Mouse (Mus musculus) mesoderm, embryonic 11.5 days (tissue): Measurements from ENCODE around the gene Acer3.

Source experiments
- DNase-seq: peaks from one replicate; pipeline ENCODE4 v3.0.0-alpha.2; 2012; ENCODE audit warnings: low read depth, low spot score

The Acer3 gene

GRCm38 (mm10) chr7:98333507-98333906 is 12.5 kb upstream of the Acer3 start:
- DNase-seq: no peak

GRCm38 (mm10) chr7:98332678-98333397 is 11.8 kb upstream of the Acer3 start:
- no peak for DNase-seq

DNA sequence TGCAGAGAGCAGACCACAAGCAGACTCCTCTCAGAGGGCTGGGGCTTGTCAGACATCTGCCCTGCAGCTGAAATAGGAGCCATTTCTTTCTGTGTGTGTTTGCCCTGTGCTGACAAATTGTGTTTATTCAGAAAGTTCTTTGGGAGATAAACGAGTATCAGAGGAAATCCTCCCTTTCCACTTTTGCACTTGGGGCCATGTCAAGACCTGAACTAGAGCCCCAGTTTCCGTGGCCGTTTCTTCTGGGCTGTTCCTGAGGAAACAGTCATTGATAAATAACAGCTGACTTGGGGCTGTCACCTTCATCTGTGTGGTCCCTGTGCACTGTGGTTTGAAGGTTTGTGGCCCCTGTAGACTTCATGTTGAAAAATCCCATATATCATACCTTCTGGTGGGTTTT is 10.9 kb upstream of the Acer3 start:
- DNase-seq: no peak

GRCm38 (mm10) chr7:98330375-98331002 is 9.5 kb upstream of the Acer3 start:
- DNase-seq: no peak

DNA sequence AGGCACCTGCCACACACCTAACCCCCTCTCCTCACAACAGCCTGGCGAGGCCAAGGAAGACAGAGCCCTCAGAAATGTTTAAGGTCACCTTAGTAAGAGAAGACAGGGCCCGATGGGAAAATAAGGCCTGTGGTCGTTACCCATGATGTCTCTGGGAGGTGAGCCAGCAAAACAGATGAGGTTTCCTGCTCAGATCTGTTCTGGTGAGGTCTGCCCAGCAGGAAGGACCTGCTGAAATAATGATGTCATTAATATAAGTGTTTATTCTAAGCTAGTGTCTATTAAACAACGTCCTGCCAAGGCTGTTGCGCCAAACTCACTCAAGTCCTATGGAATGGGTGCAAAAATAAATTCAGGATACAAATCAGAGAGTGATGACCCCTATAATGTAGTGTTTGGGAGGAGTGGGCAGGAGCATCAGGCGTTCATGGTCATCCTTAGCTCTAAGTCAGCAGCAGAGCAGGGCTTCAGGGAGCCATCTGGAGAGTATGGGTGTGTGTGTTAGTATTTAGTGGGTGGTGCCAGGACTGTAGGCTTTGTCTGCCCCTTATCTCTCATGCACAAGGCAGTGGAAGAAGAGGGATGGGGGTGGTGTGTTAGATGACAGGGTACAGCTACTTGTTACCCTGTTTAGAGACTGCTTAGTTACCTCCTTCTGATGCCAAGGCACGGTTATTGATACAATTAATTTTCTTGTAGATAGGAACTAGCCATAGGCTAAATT is 8.8 kb upstream of the Acer3 start:
- DNase-seq: no peak

DNA sequence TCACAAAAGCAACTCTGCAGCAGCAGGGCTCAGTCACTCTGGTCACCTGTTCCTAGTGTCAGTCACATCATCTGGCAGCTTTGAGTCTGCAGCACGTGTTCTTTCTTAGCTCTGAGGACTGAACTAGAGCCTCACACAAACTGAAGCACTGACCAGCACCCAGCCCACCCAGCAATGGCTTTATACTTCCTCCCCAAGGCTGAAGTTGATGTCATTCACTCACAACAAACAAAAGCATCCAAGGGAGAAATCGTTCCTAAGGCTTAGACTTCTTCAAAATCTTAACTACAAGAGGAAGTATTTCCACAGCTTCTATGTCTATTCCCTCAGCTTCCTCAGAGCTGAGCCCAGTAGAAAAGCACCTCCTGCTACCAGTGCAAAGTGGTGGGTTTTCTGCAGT is 7.3 kb upstream of the Acer3 start:
- no peak for DNase-seq

- DNase-seq: no peak
These were observed 5.0 kb upstream of the Acer3 start for GRCm38 (mm10) chr7:98326051-98326450.

DNA sequence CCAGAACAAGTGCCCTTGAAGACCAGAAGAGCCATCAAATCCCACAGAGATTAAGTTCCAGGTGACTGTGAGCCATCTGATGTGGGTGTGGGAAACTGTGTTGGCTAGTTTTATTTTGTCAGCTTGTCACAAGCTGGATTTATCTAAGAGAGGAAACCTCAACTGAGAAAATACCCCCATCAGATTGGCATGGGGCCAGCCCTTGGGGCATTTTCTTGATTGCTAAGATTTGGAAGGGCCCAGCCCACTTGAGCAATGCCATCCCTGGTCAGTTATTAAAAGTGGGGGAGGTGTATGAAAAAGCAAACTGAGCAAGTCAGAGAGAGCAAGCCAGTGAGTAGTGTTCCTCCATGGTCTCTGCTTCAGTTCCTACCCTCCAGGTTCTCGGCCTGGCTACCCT is 3.2 kb upstream of the Acer3 start:
- no peak for DNase-seq

GRCm38 (mm10) chr7:98323288-98324019 is 2.4 kb upstream of the Acer3 start:
- no peak for DNase-seq

- no peak for DNase-seq
These were observed 1.4 kb upstream of the Acer3 start for GRCm38 (mm10) chr7:98322415-98322814.

GRCm38 (mm10) chr7:98320006-98320556 is 927 bp downstream of the Acer3 start:
- DNase-seq: no peak

DNA sequence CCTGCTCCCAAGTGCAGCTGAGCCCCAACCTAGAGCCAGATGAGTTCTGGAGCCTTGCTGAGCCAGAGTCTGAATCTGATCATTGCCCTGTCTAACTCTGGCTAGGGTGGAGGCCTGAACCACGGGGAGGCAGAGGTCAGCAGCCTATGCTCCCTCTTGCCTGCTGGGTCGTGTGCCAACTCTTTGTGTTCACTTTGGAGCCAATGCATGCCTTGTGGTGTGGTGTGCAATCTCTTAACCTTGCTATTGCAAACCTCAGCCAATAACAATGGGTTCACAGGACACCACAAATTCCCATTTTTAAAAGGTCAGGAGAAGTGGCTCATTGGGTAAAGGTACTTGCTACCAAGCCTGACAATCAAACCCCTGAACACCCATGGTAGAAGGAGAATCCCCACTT is 4.4 kb downstream of the Acer3 start:
- no peak for DNase-seq

DNA sequence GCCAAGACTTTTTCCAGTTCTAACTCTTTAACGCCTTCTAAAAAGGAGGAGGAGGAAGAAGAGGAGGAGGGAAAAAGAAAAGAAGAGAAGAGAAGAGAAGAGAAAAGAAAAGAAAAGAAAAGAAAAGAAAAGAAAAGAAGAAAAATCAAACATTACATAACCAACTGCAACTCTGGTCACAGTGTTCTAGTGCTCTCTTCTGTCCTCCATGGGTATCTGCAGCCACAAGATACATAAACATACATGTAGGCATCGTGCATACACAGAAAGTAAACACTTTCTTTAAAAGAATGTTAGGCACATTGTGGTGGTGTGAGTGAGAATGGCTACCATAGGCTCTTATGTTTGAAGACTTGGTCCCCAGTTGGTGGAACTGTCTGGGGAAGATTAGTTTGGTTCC is 5.9 kb downstream of the Acer3 start:
- DNase-seq: no peak

DNA sequence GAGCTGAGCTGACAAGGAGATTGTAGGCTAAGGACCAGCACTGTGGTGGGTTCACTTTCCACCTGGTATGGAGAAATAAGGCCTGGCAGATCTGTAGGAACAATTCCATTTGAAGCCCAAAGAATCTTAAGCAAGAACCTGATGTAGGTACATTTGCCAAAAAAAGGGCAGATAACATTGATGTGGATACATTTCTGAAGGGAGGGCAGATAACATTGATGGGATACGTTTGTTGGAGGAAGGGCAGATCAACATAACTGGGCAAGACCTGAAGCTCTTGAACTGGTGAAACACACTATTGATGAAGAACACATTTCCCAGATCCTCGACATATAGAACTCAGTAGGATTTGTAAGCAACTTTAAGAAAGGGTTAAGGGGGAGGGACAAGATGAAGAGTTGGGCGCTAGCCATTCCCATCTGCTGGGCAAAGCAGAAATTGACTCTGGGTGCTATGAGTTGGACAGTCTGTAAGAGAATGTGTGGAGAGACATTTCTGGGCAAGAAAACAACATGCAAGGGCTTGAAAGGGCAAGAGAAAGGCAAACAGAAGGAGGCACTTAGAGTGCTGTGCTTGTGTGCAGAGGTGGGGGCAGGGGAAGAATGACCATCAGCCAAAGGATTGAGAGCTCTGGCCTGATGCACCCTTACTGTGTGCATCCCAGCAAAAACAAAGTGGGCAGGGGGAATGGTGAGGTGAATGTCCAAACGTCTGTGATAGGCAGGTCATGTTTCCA is 8.7 kb downstream of the Acer3 start:
- DNase-seq: no peak

DNA sequence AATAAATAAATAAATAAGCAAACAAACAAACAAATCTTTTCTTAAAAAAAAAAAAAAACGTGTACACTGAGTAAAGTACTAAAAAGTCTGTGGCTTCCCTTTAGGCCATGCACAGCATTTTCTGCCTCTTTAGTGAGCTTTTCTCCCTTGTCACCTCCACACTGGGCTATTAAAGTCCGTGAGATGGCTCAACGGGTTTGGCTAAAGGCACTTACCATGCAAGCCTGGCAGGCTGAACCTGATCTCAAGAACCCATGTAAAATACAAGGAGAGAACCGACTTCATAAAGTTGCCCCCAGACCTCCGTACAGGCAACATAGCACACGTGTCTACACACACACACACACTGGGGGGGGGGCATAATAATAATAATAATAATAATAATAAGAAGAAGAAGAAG is 10.7 kb downstream of the Acer3 start:
- no peak for DNase-seq

- peak; percentile 93 for DNase-seq
These were observed 11.6 kb downstream of the Acer3 start for GRCm38 (mm10) chr7:98309219-98310030.

GRCm38 (mm10) chr7:98308607-98309218 is 12.3 kb downstream of the Acer3 start:
- no peak for DNase-seq

GRCm38 (mm10) chr7:98307921-98308606 is 12.9 kb downstream of the Acer3 start:
- DNase-seq: no peak

DNA sequence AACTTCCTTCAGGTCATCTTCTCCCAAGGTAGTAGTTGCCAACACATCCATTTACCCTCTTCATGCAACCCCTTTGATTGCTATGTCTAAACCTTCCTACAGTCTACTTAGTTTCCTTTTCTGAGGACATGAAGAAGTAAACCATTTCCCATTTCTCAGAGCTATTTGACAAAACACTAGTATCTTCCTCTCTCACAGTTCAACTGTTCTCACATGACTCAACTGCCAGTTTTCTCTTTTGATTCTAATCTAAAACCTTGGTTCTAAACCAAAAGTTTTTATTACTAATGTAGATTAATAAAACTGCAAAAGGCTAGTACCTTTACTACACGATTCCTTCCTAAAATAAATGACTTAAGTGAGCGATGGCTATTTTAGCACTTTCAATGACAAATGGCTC is 13.6 kb downstream of the Acer3 start:
- no peak for DNase-seq
